Mouse (Mus musculus): ENCODE measurements around the gene Acap1.
A peak's percentile ranks its signal among the peaks of the same experiment; 100 is the strongest.
"Not testable (repeated sequence)": the region's sequence is repeated elsewhere in the genome, so short reads cannot be mapped to it uniquely, and the experiment has no call there.

Acap1 gene

DNA sequence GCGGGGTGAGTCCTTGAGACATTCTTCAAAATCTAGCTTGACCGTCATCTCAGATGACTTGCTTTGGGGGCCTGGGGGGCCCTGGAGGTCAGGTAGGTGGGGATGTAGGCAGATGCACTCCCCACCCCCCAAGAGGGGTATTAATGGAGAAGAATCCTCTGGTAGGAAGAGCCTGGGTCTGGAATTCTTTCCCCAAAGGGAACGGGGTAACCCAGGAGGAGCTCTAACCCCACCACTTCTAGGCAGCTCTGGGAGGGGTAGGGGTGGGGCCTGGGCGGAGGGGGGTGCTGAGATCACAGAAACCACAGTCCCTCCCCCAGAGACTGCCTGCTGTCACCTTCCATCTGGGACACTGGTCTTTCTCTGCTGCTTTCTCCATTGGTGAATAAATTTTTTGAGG is at the start of gene Acap1:
Acap1 (minus strand) TSS at position 249 of the 400 bp plus-strand sequence.
- DNase-seq = no peak

DNA sequence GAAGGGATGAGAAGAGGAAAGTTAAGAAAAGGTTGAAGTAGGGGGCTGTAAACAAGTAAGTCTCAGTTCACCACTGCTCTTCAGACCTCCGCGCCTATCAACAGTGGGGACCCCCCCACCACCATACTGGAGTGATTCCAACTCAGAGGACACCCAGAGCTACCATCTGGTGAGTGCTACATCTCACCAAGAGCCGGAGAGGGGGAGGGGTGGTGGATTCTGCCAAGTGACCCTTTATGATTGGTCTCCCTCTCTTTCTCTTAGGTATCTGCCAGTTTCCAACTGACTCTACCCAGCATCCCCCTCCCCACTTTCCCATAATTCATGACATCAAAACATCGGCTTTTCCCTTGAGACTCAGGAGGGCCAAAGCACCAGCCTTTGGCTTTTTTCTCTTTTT is 45.6 kb upstream of the Acap1 start:
- no peak for DNase-seq

DNA sequence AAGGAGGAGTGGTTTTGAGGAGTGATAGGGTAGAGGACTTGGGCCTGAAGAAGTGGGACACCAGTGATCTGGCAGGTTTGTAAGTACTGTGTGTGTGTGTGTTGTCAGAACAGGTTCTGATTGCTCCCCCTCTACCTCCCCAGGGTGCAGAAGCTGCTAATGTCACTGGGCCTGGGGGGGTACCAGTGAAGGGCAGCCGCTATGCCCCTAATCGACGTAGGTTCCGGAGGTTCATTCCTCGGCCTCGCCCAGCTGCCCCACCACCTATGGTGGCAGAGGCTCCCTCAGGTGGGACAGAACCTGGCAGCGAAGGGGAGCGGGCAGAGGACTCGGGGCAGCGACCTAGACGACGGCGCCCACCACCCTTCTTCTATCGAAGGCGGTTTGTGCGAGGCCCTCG is 44.4 kb upstream of the Acap1 start:
- no peak for DNase-seq

DNA sequence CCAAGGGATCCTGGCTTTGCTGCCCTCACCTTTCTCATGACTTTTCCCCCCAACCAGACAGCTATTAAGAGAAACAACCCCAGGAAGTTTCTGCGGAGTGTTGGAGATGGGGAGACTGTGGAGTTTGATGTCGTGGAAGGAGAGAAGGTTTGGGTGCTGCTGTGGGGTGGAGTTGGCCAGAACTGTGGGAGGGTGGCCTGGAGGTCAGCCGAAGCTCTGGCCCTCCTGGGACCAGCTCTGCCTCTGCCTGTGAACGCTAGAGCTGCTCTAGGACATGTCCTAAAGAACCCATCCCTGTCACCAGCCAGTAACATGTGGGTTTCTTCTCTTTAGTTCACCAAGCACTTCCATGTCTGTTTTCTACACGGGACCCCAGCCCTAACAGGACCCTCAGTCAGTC is 43.8 kb upstream of the Acap1 start:
- no peak for DNase-seq

DNA sequence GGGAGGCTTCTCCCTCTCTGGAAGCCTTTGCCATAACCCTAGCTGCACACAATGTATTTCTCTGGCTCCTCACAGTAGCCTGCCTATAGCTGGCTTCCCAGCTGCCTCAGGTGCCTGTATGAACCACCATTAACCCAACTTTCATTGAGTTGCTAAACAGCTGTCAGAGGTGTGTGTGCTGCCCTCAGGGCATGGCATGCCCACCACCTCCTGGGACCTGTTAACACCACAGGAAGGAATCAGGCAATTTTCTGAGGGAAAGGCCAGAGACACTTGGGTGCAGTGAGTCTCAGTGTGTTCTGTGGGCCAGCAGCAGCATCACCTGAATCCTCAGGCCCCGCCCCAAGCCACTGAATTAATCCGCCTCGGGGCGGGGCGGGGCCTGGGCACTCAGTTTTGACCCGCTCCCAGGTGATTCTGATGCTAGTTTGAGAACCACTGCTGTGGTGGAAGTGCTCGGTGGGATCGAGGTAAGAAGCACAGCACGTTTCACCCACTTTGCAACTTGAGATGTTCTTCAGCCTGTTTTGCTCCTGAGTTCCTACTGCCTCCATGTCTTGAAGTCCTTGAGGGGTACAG is 43.2 kb upstream of the Acap1 start:
- DNase-seq = no peak

DNA sequence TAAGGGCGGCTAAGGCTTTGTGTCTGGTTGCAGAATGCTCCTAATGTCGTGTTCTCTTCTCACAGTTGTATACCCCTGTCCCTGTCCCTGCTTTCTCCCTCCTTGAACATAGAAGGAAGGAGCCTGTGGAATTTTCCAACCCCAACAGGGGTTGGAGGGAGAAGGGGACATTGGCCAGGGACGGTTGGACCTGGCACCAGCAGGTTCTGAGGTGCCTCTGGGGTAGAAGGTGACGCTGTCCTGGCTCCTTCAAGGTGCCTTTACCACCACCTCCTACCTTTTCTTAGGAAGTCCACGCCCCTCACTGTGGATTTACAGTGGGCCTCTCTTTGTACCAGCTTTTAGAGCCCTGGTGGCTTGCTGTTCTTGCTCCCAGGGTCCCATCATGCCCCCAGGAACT is 42.5 kb upstream of the Acap1 start:
- DNase-seq = no peak

DNA sequence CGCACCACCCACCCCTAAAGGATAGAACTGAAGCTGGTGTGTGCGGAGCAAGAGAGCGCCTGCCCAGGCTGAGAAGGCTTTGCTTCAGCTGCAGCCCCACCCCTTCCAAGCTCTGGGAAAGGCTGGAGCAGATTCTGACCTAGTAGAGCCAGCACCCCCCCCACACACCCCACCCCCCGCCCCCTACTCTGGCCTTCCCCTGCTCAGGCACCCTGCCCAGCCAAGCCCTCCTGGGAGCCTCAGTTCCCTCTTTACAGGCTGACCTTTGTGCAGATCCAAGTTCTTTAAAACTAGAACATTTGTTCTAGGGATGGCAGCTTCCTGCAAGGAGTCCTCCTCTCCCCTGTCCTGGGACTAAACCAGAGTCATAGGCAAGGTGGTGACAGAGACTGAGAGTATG is 42.0 kb upstream of the Acap1 start:
- no peak for DNase-seq

DNA sequence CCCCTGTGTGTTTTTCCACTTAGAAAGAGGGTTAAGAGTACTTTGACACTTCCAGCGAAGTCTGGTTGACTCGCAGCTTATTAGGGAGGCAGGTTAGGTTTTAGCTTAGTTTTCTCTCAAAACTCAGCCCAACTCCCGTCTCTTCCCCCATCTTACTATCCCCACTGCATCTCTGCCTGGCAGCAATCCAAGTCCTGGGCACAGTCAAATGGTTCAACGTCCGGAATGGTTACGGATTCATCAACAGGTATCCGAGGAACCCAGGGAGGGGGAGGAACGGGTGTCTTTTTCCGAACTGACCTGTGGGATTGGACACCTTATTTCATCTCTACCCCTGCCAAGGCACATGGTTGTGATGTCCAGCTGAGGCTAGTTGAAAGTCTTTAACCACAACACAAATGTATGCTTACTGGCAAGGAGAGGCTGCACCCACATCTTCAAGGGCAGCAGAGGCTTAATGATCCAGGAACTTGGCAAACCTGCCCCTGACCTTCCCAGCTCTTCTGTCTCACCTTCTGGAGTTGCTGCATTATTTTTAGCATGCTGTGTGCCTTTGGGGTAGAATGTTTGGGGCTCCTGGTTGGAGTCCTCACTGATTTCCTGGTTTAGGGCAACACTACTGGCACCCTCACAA is 41.5 kb upstream of the Acap1 start:
- DNase-seq = no peak

DNA sequence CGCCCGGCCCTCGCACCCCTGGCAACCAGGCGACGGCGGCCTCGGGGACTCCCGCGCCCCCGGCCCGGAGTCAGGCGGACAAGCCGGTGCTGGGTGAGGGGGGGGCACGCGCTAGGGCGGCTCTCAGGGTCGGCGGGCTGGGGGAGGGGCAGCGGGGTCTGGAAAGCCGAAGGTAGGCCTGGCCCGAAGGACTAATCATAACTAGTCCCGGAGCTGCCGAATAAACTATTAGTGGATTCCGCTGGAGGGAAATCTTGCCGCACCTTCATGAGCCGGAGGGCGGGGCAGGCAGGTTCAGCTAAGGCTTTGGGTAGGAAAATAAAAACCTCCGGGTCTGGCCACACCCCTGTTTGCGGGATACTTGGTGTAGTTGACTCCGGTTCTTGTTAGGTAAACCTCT is 40.8 kb upstream of the Acap1 start:
- no peak for DNase-seq

DNA sequence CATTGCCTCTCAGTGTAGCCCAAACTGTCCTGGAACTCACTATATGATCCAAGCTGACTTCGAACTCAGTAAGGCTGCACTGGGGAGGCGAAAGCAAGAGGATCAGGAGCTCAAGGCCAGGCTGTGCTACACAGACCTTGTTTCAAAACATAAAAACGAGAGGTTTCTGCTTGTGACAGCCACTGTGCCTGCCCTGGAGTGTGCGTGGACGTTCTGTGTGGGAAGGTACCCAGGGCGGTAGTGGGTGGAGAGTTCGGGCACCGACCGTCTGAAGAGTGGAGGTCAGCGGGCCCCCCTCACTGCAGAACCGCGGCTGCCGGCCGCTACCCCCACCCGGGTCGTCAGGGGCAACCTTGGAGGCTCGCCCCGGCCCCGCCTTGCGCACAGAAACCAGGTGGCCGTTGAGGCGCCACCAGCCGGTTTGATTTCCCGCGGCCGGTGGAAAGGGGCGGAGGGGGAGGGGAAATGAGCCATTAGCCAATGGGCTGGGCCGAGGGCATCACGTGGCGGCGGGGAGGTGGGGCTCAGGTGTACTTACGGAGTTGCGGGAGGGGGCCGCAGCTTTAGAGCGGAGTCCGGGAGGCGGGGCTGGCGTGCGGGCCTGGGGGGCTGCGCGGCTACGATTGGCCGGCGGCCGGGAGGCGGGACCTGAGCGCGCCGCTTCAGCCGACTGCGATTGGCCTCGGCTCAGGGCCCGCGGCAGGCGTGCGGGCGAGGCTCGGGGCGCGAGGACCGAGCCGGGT is 40.0 kb upstream of the Acap1 start, which contains the start of gene Ybx2:
Ybx2 (plus strand) TSS at position 660 of the 743 bp plus-strand sequence.
- peak; percentile 86 for DNase-seq

DNA sequence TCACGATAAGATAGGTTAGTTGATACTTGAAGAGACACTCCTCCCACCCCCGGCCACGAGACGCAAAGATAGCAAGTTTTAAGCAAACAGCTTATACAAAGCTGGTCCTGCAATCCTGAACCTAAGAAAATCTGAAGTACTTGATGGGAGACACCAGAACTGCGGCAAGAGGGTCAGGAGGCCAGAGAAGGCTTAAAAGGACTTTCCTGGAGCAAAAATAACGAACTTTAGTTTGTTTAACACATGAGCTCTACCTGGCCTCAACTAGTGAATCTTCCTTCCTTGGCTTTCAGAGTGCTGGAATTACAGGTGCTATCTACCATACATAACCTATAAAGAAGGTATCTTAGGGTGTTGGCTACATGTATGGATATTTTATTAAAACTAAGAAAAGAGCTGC is 39.3 kb upstream of the Acap1 start:
- no peak for DNase-seq

DNA sequence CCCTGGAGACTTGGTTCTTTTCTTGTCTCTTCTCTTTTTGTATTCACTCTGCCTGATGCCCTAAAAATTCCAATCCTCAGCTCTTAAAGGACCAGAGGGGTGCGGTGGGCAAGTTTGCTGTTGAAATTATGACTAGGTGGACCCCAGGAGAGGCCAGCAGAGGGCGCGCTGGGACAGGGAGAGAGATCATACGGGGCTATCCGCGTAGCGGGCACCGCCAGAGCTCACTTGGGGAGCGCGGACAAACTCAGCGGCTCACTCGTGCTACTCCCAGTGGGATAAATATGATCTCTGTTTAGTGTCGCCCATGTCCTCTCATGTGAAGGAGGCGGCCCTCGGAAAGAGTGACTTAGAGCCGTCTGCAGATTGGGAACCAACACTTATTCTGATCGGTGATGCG is 38.8 kb upstream of the Acap1 start:
- peak; percentile 98 for DNase-seq

DNA sequence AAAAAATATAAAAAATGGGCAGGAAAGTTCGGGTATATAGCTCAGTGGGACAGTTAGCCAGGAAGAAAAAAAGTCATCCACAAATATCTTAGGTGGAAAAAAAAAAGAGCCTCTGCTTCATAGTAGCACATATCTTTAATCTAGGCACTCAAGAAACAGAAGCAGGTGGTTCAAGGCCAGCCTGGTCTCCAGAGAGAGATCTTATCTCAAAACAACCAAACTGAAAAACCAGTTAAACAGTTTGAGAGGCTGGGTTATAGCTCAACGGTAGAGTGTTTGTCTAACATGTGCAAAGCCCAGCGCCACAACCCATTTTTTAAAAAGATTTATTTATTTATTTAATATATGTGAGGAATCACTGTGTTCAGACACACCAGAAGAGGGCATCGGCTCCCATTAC is 37.7 kb upstream of the Acap1 start:
- no peak for DNase-seq

DNA sequence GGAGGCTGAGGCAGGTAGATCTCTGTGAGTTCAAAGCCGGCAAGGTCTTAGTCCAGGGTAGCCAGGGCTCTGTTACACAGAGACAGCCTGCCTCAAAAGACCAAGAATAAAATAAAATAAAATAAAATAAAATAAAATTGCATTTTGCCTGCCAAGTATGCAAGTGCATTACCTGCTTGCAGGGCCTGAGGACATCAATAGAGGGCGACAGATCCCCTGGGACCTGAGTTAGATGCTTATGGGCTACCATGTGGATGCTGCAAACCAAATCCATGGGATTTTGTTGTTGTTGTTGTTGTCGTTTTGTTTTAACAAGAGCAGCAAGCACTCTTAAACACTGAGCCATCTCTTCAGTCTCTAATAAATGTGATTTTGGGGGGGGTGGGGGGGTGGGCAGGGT is 36.9 kb upstream of the Acap1 start:
- DNase-seq = no peak

DNA sequence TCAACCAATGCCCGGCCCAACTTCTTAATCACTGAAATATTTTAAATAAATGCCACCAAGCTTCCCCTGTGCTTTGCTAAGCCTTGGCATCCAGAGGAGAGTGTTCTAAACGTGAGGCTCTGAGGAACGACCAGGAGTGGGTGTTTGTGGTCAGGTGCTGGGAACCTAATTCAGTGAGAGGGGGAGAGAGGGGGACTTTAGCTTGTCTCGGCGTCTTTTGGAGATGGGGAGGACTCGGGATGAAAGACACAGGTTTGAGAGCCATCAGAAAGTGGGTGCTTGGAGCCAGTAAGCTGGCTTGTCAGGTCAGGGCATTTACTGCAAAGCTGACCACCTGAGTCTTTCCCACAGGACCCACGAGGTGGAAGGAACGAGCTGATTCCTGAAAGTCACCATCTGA is 36.4 kb upstream of the Acap1 start:
- DNase-seq = no peak

DNA sequence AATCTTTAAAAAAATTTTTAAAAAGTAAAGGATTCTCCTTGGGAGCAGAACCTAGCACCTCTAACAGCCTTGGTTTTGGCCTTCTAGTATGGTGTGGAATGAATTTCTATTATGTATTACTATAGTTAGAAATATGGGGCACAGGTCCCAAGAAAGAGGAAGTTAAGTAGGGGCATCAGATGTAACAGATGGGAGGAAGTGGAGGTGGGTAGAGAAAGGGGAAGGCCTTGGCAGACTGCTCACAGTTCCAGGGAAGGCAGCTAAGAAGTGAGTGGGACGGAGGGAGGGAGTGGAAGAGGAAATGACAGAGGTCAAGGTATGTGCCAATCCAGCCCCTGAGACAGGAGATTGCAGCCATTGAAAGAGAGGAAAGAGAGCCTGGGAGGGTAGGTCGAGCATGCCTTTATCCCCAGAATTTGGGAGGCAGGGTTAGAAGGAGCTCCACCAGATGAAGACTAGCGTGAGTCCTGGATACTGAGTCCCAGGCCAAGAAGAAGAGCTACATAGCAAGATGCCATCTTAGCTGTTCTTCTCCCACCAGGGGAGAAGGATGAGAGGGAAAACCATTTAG is 35.7 kb upstream of the Acap1 start:
- DNase-seq = no peak

DNA sequence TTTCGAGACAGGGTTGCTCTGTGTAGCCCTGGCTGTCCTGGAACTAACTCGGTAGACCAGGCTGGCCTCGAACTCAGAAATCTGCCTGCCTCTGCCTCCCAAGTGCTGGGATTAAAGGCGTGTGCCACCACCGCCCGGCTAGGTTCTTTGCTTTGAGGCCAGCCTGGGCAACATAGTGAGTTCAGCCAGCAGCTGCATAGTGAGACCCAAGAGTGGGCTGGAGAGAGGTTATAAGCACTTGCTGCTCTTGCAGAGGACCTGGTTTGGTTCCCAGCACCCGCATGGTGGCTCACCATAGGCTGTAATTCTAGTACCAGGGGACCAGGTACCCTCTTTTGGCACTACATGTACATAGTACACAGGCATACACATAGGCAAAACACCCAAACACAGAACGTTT is 34.8 kb upstream of the Acap1 start:
- DNase-seq = not testable (repeated sequence)

DNA sequence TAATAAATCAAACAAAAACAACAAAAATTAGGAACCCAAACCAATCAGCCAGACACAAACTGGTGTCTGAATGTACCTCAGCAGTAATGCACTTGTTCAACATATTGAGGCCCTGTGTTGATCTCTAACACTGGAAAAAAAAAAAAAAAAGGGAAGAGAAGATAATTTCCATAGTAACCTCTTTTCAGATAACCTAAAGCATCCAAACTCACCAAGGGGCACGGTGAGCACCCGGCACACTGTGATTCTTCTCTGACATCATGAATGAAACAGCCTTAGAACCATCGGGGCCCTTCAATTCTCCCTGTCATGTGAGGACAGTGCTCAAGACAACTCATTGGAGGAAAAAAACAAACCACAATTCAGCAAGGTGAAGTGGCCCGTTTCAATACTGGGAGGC is 34.4 kb upstream of the Acap1 start:
- DNase-seq = no peak

DNA sequence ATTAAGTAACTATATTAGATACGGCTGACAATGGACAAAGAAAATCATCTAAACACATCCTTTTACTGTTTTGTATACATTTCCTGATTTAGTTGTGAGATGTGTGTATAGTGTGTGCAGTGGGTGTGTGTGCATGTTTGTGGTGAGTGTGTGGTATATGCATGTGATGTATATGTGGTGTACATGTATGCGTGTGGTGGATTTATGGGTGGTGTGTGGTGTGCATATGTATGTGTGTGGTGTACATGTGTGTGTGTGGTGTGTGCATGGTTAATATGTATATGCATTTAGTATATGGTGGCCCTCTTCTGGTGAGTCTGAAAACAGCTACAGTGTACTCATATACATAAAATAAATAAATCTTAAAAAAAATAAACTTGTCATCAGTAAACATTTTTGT is 32.2 kb upstream of the Acap1 start:
- no peak for DNase-seq

DNA sequence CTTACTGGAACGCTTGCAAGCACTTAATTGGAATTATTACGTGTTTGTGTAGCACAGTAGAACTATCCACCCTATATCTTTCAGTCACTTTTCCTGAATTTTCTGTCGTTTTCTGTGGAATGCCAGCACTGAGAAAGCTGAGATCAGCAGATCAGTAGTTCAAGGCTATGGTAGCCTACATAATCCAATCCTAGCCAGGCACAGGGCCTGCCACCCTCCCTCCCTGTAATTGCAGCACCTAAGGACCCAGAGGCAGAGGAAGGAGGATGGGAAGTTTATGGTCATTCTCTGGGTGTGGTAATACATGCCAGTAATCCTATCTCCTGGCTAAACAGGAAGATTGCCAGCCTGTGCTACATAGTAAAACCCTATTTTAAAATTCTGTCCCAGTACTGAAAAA is 27.5 kb upstream of the Acap1 start:
- no peak for DNase-seq

DNA sequence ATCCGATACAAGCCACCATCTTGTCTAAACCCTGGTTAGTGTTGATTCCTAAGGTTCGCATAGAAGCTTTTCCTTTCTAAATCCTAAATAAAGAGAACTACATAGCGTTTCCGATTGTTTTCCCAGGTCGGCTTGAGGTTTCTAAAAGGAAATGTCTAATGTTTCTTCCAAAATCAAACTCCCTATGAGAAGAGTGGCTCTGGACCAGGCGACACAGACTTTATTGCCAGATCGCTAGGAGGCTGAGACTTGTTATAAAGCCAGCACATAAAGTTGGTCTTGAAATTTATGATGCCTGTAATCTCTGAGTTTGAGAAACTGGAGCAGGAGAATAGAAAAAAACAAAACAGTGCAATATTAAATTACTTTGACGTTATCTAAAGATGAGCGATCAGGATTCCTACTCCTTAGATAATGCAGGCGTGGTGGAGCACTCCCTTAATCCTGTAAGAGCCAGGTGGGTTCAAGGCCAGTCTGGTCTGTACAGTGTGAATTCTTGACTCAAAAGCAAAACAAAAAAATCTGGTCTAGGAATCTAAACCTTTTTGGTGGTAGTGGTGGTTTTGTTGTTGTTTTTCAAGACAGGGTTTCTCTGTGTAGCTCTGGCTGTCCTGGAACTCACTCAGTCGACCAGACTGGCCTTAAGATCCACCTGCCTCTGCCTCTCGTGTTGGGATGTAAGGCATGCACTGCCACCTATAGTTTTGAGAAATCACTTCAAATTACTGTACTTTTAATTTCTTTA is 26.8 kb upstream of the Acap1 start:
- DNase-seq = no peak

DNA sequence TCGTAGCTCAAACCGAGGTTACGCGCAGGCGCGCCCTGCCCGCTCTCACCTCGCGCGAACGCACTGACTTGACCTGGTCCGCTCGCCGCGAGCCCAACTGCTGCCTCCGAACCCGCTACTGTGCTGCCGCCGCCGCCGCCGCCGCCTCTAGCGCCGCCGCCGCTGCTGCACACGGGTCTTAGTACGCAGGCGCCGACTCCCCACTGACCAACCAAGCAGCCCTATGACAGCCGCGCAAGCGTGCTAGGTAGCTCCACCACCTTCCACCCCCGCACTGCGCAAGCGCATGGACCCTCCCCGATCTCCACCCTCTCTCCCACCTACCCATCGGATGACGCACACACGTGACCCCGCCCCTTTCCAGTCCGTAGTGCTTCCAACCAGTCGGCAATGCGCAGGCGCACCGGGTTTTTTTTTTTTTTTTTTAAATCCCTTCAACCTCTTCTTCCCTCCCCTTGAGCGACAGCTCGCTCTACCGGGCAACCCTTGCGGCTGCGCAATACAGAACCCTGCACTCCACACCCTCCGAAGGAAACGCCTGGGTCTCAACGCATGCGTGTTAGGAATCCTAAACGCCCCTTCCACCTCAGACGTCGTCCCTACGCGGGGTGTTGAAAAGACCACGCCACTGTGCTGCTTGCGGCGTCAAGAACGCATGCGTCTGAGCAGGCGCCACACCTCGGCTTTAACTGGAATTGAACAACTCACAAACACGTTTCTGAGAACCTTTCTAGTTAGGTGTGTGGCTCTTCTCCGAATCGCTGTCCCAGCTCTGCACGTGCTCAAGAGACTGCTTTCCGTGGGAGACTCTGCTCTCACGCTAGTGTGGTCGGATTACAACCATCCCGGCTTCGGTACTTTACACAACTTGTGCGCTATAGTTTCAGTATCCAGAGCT is 26.0 kb upstream of the Acap1 start, which contains the start of gene Eif5a:
Eif5a (minus strand) TSS at position 845 of the 898 bp plus-strand sequence.
- DNase-seq = peak; percentile 100
